Mouse (Mus musculus) lung, adult 18-20 months (tissue): Measurements from ENCODE around the gene Zfp970.
"Not testable (repeated sequence)": the region's sequence is repeated elsewhere in the genome, so short reads cannot be mapped to it uniquely, and the experiment has no call there.

ENCODE experiments used
- DNase-seq, 2 experiments: peaks; one replicate each; pipeline ENCODE4 v3.0.0; 2022; ENCODE audit warnings: mixed read lengths in 2 of 2

The Zfp970 gene

DNA sequence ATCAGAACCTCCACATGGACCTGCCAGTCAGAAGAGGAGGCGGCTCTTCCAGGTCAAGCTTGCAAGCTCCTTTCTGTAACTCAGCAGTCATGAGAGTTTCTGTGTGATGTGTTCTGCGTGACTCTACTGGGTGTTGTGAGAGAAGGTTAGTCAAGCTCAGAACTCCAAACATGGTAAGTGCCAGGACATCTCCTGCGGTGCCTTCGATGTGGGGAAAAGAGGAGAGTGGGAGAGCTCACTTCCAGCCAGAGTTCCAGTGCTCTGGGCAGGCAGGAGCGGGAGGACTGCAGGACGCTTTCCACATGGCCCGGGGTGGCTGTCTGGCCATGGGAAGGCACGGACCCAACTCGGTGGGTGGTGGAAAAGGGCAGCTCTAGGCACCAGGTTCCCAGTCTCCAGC, at the start of gene Zfp970:
TSS of gene Zfp970 (plus strand) at position 58 of the 400 bp plus-strand sequence.
- DNase-seq: peak; percentile 11 to 33

DNA sequence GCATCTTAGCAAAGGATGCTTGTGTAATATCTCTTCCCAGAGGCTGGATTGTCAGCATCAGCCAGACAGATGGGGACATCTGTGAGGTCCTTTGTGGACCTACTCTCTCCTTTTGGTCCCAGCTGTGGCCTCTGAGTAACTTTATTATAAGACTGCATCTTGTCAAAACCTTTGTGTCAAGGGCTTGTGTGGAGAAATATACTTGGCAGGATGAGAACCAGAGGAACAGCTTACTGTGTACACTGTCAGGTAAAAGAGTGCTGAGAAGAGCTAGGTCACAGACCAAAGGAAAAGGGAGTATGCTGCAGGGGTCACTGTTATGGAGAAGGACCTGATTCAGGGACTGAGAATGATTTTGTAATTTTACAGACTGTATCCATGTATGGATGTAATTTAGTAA, 3.7 kb downstream of the Zfp970 start:
- DNase-seq: not testable (repeated sequence)

DNA sequence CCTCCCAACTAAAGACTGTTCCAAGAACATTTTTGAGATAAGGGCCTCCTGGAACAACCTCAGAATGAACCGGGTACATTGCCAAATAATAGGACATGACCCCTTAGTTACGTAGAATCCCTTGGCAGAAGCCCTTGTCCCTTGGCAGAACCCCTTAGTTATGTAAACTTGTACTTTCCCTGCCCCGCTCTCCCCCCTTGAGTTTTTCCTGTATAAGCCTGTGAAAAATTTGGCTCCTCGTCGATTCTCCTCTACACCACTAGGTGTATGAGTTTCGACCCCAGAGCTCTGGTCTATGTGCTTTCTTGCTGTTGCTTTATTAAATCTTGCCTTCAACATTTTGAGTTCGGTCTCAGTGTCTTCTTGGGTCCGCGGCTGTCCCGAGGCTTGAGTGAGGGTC, 7.7 kb downstream of the Zfp970 start:
- DNase-seq: peak; percentile 32

DNA sequence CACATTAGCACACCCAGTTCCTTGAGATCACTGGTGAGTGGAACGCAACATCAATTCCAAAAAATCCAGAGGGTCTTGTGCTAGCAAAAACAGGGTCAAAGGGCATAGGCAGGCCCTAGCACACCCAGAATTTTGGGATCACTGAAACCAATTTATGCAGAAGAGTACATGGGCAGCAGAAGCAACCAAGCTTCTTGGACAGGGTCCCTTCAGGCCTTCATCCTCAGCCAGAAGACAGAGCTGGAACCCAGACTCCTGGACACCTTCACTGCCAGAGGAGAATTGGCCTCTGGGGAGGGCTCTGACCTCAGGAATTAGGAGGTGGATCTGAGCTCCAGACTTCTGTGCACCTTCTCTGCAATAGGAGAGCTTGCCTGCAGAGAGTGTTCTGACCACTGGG, 17.4 kb downstream of the Zfp970 start:
- DNase-seq: not testable (repeated sequence)

DNA sequence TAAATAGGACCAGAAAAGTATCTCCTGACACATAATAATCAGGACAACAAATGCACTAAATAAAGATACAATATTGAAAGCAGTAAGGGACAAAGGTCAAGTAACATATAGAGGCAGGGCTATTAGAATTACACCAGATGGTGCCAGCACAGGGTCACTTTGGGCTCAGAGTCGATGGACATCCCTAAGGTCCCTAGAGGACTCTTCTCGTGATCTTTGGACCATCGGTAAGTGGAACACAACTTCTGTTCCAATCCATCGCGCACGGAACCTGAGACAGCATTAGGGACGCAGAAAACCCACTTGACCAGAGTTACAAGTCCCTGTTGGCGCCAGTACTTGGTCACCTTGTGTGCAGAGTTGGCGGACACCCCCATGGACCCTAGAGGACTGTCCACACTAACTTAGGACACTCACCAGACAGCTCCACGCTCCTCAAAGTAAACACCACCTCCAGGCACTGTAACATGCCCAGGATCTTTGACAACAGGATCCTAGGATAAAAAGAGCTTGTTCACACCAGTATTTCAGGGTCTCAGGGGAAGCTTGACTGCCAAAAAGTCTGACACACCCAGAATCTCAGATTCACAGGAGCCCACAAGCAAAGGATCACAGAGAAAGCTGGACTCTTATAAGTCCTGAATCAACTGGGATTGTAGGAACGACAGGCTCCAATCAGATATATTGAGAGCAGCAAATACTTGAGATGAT, 18.9 kb downstream of the Zfp970 start:
- not testable (repeated sequence) for DNase-seq

DNA sequence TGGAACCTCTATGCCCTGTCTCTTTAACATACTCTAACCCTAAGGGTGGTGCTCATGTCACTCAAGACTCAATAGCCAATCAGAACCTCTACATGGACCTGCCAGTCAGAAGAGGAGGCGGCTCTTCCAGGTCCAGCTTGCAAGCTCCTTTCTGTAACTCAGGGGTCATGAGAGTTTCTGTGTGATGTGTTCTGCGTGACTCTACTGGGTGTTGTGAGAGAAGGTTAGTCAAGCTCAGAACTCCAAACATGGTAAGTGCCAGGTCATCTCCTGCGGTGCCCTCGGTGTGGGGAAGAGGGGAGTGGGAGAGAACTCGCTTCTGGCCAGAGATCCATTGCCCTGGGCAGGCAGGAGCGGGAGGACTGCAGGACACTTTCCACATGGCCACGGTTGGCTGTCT, 33.5 kb downstream of the Zfp970 start, which contains the start of gene Gm14403:
TSS of gene Gm14403 (plus strand) at position 149 of the 400 bp plus-strand sequence.
- peak; percentile 64 to 66 for DNase-seq

DNA sequence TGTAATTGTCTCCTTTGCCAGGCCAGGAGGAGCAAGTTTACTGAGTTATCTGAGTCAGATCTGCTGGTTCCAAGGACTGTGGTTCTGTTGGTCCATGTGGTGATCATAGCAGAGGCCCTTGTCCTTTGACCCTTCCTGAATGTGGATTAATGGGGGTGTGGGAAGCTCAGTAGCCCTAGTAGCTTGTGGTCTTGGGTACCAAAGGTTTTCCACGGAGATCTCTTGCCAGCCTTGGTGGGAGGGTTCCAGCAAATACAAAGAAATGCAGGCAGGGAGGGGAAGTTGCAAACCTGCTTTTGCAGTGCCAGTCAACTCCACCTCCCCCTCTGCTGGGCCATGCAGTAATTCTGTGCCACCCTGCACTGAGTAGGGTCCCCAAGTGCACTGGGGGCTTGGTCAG, 34.6 kb downstream of the Zfp970 start:
- DNase-seq: not testable (repeated sequence)

DNA sequence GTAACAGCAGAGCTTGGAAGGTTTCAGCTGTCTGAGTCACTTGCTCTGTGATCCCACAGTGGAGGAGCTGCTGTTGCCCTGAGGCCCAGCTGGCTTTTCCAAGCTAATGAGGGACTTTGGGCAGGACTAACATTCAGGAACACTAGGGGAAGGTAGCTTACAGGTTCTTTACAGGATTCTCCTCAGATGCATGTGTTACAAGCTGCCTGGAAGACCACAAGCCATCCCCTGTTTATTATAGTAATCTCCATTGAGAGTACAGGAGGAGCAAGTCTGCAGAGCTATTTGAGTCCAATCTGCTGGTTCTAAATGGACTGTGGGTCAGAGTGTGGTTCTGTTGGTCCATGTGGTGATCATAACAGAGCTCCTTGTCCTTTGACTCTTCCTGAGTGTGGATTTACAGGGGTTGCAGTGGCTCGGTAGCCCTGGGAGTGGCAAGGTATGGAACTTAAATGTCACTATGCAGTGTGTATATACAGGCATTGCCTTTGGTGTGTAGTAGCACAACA, 40.7 kb downstream of the Zfp970 start:
- DNase-seq: not testable (repeated sequence)

DNA sequence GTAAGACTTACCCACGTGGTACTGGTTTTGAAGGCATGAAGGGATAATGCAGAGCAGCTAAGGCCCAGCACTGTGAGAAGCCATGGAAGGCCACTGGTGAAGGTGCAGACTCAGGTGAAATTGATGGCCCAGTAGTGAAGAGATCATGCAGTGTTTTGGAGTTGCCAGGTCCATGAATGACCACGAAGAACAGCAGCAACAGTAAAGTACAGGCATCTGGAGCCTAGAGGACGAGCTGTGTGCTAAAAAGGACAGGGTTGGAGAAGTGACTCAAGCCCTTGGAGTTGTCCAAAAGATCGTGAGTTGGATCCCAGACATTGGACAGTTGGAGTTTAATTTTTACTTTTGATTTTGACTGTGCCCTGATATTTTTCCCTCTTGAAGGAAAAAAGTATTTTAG, 46.8 kb downstream of the Zfp970 start:
- not testable (repeated sequence) for DNase-seq

DNA sequence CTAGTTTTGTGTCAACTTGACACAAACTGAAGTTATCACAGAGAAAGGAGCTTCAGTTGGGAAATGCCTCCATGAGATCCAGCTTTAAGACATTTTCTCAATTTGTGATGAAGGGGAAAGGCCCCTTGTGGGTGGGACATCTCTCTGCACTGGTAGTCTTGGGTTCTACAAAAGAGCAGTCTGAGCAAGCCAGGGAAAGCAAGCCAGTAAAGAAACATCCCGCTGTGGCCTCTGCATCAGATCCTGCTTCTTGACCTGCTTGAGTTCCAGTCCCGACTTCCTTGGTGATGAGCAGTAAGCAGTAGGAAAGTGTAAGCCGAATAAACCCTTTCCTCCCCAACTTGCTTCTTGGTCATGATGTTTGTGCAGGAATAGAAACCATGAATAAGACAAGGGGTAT, 47.4 kb downstream of the Zfp970 start:
- DNase-seq: not testable (repeated sequence)

DNA sequence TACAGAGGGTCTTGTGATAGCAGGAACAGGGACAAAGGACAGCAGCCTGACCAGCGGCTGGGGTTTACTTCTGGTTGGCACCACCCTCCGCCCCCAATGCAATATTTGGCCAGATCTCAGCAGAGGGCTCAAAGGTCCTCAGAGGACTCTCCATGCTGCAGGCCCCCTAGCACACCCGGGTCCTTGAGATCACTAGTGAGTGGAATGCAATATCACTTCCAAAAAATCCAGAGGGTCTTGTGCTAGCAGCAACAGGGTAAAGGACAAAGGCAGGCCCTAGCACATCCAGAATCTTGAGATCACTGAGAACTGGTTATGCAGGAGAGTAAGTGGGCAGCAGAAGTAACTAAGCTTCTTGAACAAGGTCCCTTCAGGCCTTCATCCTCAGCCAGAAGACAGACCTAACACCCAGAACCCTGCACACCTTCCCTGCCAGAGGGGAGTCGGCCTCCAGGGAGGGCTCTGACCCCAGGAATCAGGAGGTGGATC, 49.5 kb downstream of the Zfp970 start:
- DNase-seq: not testable (repeated sequence)

DNA sequence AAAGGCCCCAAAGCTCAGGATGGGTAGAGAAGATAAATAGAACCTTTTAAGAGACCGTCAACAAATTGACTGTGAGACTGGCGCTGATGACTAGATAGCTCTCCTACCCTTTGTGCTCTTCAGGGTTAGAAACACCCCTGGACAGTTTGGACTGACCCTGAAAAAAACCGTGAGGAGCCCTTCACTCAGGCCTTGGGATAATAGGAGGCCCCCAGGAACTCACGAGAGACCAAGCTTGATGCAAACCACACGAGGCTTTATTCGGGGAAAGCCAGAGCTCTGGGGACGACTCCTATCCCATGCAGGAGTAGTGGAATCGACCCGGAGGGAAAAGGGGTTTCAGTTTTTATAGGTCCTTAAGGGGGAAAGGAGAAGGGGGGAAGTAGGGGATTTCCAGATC, 53.2 kb downstream of the Zfp970 start:
- DNase-seq: not testable (repeated sequence)

DNA sequence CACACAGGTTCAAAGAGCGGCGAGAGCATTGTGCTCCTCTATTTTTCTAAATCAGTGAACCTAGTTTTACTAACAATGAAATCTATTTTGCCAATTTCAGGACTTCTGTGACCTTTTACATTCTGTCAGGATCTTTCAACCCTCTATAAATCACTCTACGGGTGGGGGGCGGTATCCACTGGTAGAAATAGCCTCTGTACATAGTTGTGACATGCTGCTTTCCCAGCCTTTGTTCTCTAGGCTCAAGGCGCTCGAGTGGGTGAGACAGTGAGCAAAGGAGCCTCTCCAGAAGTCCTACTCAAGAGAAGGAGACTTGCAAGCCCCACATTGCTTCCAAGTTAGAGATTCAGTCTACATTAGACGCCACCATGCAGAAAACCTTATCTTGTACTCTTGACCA, 53.8 kb downstream of the Zfp970 start:
- DNase-seq: not testable (repeated sequence)

DNA sequence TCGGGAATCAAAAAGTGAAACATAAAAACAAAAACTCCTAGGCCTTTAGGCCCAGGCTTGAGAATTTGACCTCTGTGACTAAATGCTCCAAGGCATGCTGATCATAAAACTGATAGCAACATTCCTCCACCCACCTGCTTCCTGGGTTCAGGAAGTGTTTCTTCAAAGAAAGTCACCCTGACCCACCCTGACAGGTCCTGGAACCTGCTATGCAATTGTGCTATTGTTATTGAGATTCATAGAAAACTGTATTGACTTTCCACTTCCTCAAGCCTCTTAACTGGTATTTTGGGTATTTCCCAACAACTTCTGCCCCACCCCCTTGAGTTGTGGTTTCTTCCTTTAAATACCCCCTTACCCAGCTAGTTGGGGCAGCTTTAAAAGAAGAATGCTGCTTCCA, 54.4 kb downstream of the Zfp970 start:
- not testable (repeated sequence) for DNase-seq

DNA sequence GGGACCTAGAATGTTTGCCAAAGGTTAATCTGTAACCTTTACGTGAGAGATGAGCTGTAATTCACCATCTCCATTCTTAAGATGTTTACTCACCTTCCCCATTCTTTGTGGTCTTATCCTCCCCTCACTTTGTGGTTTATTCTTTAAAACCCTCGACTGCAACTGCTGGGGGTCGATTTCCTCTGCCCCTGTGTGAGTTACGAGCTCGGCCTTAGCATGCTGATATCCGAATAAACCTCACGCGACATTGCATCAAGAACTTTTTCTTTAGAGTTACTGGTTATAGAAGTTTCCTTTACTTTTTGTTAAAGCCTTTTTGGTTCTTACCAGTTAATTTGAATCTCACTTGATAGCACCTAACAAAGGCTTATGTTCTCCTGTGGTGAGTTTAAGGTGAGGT, 55.5 kb downstream of the Zfp970 start:
- no peak for DNase-seq

DNA sequence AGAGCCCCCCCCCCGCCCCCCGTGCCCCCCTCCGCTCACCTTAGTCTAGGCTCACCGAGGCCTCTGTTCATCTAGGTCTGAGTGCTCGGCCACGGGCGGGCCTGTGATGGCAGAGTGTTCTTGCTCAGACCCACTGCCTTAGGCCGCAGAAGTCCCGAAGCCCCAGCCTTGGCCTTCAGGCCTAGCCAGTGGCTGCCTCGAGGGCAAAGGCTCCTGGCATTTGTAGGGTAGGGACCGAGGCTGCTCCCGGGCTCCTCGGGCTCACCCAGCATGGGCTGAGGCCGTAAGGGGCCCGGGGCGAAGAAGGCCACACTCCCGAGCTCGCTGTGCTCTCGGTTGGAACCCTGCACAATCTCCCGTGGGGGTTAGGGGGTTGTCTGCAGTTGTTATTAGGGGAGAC, 58.5 kb downstream of the Zfp970 start:
- no peak for DNase-seq

DNA sequence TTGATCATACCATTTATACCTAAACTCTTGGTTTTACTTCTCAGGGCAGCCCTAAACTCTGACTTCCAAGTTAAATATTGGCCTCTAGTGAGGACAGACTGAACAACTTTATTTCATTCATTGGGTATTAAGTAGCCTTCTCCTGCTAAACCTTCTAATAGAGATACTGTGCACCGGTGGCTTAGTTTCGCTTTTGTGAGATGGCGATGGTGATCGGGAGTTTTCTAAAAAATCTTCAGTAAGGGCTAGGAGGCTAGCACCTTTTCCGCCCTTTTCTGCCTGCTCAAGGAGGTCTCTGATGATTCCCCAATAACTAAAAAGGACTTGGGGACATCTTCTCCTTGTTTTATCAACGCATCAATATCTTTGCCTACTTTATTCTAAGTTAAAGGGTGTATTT, 59.1 kb downstream of the Zfp970 start:
- not testable (repeated sequence) for DNase-seq

DNA sequence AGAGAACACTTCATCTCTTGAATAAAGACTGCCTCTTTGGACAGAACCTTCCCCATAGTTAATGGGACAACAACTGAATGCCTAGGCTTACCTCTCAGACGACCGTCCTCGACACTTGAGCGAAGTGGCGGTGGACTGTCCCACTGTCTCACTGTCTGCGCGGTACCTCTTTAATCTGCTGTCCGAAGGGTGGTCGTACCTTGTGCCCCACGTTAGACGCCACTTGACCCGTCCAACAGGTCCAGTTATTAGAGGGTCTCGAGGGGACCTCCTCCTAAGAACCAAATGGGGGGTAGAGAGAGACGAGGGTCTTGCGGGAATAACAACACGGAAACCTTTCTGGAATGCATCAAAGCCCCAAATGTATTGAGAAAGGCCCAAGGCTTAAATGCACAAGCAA, 59.6 kb downstream of the Zfp970 start:
- DNase-seq: not testable (repeated sequence)
